Mouse (Mus musculus) embryo, embryonic 9.5 days (tissue): Measurements from ENCODE around the gene Cep112.

Experiments
- DNase-seq: peaks from one replicate; pipeline ENCODE4 v3.0.0-alpha.2; 2017; ENCODE audit errors: extremely low spot score

The Cep112 gene

GRCm38 (mm10) chr11:108909396-108910195 is 484.6 kb downstream of the Cep112 start:
- peak; percentile 47 for DNase-seq
